Mouse (Mus musculus) myocyte (in vitro differentiated cells): ENCODE data around the gene Tnik.

Experiments used
- CEBPB ChIP-seq: IDR thresholded peaks from 2 replicates; pipeline ENCODE4 v1.6.1; 2011; ENCODE audit warnings: mild to moderate bottlenecking, moderate library complexity; ENCODE audit not compliant: poor library complexity, insufficient read depth, severe bottlenecking
- E2F4 ChIP-seq: IDR thresholded peaks from one replicate; pipeline ENCODE4 v1.6.1; 2011; ENCODE audit warnings: mild to moderate bottlenecking, control low read depth, moderate library complexity; ENCODE audit not compliant: insufficient read depth
- MAX ChIP-seq: IDR thresholded peaks from one replicate; pipeline ENCODE4 v1.6.1; 2011; ENCODE audit warnings: low read depth, mild to moderate bottlenecking, control low read depth
- MYOD1 ChIP-seq, 3 experiments: IDR thresholded peaks; one replicate each; pipeline ENCODE4 v1.6.1; 2011; ENCODE audit warnings: control low read depth in 2 of 3, low read depth in 2 of 3, mild to moderate bottlenecking in 2 of 3, moderate library complexity in 1 of 3; ENCODE audit not compliant: insufficient read length in 2 of 3, control insufficient read depth in 1 of 3
- POLR2A ChIP-seq: IDR thresholded peaks from one replicate; pipeline ENCODE4 v1.6.1; 2011; ENCODE audit warnings: low read depth, mild to moderate bottlenecking, control low read depth, moderate library complexity; ENCODE audit not compliant: insufficient read length
- POLR2AphosphoS2 ChIP-seq: IDR thresholded peaks from one replicate; pipeline ENCODE4 v1.6.1; 2011; ENCODE audit warnings: low read depth, control low read depth; ENCODE audit not compliant: insufficient read length
- TCF12 ChIP-seq: IDR thresholded peaks from one replicate; pipeline ENCODE4 v1.6.1; 2011; ENCODE audit warnings: mild to moderate bottlenecking, control low read depth; ENCODE audit not compliant: poor library complexity, insufficient read depth, severe bottlenecking
- TCF3 ChIP-seq: IDR thresholded peaks from one replicate; pipeline ENCODE4 v1.6.1; 2011; ENCODE audit warnings: low read depth, control low read depth; ENCODE audit not compliant: insufficient read length
- USF1 ChIP-seq: IDR thresholded peaks from one replicate; pipeline ENCODE4 v1.6.1; 2011; ENCODE audit warnings: low read depth, mild to moderate bottlenecking, control low read depth, moderate library complexity

- no peak for TF ChIP-seq POLR2A
- no peak for TF ChIP-seq MAX
- no peak for TF ChIP-seq E2F4
- no peak for TF ChIP-seq POLR2AphosphoS2
- TF ChIP-seq TCF12, result no peak
- TF ChIP-seq USF1, result no peak
- TF ChIP-seq CEBPB, result no peak
- no peak for TF ChIP-seq MYOD1 (IDR thresholded peaks at IDR 0.05; ENCODE audit: control insufficient read depth in 1 of 3, insufficient read length in 2 of 3, low read depth in 2 of 3)
- TF ChIP-seq TCF3, result no peak
These were observed 36.8 kb upstream of the Tnik start for GRCm38 (mm10) chr3:28226181-28226580.
